Mouse (Mus musculus) brain, adult 2 months (tissue): Measurements from ENCODE around the gene Fam205c.

Source experiments
- DNase-seq: peaks from one replicate; pipeline ENCODE4 v3.0.0; 2011; ENCODE audit warnings: low read depth, low spot score

The Fam205c gene

GRCm38 (mm10) chr4:42874134-42874533 lies at the start of gene Fam205c:
Gene Fam205c, minus strand, starts transcription at chr4:42874234.
- DNase-seq: no peak

DNA sequence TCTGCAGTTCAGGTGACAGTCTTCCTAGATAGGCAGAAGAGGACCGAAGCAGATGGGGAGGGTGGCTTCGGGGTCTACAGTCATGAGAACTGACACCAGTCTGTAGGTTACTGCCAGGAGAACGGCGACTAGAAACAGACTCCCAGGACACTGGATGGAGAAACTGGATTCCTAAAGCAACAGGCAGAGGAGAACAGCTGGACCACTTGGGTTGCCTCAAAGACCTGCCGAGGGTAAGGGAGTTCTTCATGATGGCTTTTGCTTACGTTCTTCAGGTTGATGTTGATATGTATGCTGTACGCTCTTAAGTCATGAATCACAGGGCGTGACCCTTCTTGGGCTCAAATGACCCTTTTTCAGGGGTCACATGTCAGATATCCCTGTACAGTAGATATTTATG lies 48.4 kb upstream of the Fam205c start:
- DNase-seq: no peak

DNA sequence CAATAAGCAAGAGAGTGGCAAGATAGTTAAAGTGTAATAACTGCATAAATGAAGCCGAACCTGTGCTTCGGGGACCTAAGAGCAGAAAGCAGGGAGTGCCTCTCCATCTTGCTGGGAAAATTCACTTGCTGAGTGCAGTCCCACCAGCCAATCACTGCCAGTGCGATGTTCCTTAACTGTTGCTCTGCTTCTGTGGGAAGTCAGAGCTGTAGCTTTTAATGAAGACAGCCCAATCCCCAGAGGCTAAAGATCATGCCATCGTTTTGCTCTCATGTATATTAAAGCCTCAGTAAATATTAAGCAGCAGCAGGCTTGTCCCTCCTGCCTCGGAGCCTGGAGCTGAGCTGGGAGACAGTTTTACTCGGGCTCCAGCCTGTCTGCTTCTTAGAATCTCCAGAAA lies 48.0 kb upstream of the Fam205c start:
- peak; percentile 70 for DNase-seq

- DNase-seq: peak; percentile 84
Observed at GRCm38 (mm10) chr4:42921536-42921935, 47.5 kb upstream of the Fam205c start.

DNA sequence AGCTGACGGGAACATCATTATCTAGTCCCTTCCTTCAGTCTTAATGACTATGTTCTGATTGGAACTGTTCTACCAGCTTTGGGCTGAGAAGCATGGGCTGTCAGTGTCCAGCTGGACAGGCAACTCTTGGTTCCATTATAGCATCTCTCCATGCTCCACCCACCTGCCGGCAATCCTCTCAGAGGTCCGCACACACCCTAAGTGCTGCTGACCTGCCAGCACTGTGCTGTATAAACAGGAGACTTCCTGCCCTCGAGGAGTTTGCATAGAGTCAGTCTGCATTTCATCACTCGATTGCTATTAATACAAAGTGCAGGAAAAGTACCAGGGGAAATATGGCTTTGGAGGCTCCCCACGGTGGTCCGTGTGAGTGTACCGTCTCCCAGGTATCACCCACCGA lies 46.7 kb upstream of the Fam205c start:
- DNase-seq: no peak

DNA sequence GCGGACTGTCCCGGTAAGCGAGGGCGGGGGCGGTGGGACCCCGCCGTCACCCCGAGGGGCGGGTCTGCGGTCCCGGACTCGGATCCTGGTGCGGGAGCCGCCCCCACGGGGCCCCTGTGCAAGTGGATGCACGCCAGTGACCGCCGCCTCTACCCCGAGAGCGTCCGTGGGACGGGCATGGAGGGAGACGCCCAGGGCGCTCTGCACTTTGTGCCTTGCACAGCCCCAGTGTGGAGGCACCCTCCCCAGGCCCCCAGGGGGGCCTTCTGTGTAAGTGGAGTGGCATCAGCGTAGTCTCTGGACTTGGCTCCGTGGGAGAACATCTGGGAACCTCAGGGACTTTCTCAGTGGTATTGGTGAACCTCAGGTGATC lies 43.4 kb upstream of the Fam205c start:
- no peak for DNase-seq

DNA sequence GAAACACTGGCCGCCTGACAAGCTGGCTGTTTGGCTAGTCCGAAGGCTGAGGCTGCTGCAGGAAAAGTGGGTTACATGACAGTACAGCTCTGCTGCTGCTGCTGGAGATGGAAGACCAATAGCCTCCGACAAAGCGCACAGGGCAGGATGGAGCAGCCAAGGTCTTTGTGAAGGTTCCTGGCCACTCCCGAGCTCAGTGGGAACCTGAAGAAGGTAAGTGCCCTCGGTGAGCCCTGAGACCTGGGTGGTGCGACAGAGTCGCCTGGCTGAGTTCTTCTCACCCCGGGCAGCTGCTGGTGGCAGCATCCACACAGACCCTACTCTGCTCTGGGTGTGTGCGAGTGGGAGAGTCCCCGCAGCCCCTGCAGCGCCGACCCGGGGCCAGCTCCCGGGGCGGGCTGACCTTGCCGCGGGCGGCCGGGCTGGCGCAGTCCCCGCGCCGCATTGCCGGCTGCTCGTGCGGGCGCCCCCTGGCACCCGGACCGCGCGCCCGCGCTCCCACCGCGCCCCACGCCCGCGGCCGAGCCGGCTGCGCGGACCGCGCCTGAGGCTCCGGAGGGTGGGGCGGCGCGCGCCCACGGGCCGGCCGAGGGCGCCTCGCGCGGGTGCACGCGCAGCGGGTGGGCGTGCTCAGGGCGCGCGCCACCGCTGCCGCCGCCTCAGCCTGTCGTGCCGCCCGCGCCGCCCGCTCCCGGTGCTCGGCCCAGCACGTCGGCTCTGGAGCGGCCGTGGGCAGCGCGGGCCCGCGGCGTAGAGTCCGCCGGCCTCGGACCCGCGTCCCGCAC lies 42.8 kb upstream of the Fam205c start, which contains the start of gene Phf24:
Gene Phf24, plus strand, starts transcription at position 44 of the 785 bp plus-strand sequence.
- peak; percentile 76 for DNase-seq

- no peak for DNase-seq
Observed at GRCm38 (mm10) chr4:42915966-42916365, 41.9 kb upstream of the Fam205c start.

GRCm38 (mm10) chr4:42915311-42915710 lies 41.3 kb upstream of the Fam205c start:
- DNase-seq: no peak

DNA sequence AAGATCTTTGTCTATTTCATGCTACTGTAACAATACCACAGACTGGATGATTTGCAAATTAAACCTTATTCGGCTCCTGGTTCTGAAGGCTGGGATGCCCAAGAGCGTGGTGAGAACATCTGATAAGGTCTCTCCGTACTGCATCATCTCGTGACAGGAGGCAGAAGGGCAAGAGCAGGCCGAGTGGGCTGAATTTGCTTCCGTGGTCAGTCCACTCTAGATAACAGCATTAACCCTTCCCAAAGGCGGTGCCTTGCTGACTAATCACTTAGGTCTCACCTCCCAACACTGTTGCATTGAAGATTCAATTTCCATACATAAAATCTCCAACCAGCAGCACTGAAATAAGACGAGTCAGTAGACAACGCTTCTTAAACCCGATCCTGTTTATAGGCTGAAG lies 39.4 kb upstream of the Fam205c start:
- no peak for DNase-seq

- DNase-seq: no peak
Observed at GRCm38 (mm10) chr4:42904966-42905365, 30.9 kb upstream of the Fam205c start.

- peak; percentile 74 for DNase-seq
Observed at GRCm38 (mm10) chr4:42904523-42904922, 30.5 kb upstream of the Fam205c start.

- no peak for DNase-seq
Observed at GRCm38 (mm10) chr4:42903942-42904341, 29.9 kb upstream of the Fam205c start.

DNA sequence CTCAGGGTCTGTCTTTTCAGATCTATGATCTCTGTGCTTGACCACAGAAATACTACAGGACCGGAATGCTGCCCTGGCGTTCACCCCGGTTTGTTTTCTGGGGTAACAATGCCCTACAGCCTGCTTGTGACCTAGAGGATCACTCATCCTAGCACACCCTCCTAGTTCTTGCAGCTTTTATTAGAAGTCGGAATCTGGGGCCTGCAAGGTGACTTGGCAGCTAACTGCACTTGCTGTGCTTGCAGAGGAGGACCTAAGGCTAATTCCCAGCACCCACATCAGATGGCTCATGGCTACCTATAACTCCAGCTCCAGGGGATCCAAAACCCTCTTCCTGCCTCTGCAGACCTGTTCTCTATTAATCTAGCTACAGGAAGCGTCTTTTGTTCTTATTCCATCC lies 28.7 kb upstream of the Fam205c start:
- peak; percentile 50 for DNase-seq

- peak; percentile 37 for DNase-seq
Observed at GRCm38 (mm10) chr4:42902174-42902573, 28.1 kb upstream of the Fam205c start.

DNA sequence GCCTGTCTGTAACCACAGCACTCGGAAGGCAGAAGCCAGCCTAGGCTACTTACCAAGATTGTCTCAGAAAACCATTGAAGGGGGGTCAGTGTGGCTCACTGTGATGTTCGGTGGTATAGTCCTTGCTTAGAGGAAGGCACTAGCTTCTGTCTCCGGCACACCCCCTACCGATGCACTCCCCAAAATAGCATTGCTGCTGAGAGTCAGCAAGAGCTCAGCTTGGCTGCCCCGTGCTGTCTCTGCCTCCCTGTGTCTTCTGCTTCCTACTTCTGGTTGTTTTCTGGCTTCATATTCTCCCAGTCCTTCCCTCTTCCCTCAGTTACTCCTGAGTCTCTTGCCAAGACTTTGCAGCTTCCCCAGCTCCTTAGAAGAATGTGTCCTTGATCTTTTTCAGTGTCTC lies 26.8 kb upstream of the Fam205c start:
- DNase-seq: peak; percentile 88

GRCm38 (mm10) chr4:42898914-42899313 lies 24.9 kb upstream of the Fam205c start:
- no peak for DNase-seq

DNA sequence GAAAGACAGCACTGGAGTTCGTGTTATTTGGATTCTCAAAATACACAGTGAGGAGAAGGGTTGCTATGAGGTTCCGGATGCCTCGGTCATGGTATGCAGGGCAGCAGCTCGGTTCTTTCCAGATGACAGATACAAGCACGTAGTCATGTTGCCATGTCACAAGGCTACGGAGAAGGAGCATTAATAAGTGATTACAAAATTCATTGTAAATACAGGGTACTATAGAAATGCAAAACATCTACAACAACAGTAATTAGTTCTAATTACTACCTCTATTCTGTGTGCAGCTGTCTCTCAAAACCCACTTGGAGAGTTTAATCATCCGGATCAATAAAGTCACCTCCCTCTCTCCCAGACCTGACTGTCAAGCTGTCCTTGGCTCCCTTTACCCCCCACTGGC lies 21.1 kb upstream of the Fam205c start:
- no peak for DNase-seq

GRCm38 (mm10) chr4:42891176-42891575 lies 17.1 kb upstream of the Fam205c start:
- DNase-seq: no peak

DNA sequence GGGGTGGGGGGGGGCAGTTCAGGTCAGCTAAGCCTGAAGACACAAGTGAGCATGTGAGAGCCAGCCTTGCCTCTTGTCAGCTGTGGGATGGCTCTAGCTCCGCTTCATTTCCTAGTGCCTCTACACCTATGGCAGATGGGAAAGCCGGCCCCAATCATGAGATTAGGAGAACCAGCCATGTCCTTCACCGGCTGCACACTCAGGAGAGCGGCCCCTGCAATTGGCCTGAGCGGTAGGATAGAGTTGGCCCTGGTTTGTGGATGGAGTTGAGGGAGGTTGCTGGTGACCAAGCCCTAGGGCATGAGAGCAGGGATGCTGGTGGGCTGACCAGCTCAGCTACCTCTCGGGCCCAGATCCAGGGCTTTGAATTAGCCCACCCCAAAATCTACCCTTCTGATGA lies 14.8 kb upstream of the Fam205c start:
- no peak for DNase-seq

DNA sequence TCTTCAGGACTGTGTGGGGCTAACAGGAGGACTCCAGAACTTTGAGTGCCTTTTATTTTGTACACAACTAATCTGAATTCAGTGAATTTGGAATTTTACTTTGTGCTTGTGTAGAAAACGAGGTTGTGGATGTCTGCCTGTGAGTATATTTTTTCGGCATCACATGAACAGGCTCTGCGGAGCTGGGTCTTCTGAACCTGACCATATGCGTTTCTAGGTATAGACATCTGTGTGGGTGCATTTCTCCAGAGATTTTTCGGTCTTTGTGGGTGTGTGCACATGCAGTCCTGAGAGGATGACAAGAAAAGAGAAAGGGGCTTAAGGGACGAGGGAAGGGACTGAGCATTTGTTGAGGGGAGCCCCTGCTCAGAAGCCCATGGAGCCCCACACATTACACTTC lies 12.9 kb upstream of the Fam205c start:
- DNase-seq: peak; percentile 80

DNA sequence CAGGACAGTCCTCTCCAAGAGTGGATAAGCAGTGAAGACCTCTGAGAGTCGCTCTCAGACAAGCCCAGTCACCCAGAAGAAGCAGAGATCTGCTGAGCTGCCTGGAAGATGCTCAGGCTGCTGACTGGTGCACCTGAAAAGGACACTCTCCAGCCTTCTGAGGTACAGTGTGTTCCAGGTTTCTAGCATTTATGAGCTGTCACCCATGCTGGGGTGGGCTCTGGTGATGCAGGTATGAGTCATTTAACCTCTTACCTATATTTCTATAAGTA lies 6.6 kb upstream of the Fam205c start:
- DNase-seq: peak; percentile 9

DNA sequence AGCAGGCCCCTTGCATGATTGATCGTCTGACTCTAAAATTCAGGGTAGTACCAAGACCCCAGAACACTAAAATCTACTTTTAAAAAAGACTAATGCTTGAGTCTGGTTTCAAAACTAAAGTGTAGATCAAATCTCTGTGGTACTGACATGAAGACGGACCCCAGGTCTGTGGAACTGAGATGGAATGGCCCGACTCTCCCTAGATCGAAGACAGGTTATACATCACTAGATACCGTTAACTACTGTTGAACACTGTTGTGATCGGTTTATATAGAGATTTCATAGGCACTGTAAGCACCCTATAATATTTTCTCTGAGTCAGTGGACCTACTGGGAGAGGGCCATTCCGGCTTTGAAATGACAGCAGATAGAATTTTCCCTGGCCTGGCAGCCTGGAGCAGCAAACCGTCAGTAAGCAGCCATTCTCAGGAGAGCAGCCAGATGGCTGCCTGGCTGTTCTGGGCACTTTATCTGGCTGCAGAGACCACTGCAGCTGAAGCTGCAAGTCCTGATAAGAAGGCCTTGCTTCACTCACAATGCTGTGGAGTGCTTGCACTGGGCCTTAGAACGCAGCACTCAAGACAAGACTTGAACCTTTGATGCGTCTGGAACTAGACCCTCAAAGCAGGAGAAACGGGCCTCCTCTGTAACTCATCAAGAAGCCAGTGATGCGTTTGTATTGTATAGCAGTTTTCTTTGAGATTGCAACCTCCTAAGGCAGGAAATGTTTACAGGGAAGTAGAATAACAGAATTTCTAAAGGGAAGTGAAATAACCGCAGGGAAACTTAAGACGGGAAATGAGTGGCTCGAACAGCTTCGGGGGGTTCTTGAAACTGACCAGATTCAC lies 6.0 kb upstream of the Fam205c start:
- DNase-seq: peak; percentile 29
